Mouse (Mus musculus): ENCODE data around the gene Senp7.
"Not testable (repeated sequence)": the region's sequence is repeated elsewhere in the genome, so short reads cannot be mapped to it uniquely, and the experiment has no call there.

The Senp7 gene

DNA sequence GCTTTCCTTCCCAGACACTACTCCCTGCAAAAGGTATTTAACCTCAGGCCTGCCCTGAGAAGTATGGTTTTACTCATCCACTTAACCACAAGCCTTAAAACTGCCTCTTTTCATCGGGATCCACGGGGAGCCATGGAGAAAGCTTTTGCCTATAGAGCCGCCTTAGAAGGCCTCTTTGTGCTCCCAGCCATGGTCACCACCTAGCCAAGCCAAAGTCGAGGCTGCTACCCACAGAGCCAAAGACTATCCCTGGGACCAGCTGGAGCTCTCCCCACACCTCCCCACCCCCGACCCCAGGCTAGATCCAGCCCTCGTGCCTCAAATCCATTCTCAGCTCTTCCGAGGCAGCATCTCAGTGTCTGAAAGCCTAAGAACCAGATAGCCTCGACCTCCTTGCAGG, 18.0 kb downstream of the Senp7 start:
- DNase-seq (ENCODE audit: low read depth, low spot score), result no peak

DNA sequence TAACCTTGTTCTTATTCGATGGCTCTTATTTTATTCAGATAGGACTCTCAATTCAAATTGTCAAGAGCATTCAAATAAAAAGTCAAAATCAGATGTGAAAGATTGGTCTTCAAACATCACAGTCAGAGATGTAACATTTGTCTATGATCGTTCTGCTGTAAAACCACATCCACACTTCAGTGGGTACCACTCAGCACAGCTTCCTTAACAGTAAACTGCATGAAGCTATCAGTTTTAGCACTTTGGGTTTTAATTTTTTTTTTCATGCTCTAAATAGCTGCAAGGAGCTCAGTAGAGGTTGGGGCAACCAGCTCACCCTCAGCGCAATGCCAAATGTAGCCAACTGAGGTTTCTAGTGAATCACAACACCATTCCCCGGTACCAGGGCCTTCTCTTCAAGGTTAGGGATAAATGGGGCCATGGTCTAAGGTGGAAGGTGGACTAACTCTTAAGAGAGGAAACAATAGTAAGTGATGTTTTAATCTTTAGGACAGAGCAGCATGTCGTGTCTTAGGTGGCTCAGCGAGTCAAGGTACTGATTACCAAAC, 20.5 kb downstream of the Senp7 start:
- DNase-seq (ENCODE audit: low read depth, low spot score), result no peak

DNA sequence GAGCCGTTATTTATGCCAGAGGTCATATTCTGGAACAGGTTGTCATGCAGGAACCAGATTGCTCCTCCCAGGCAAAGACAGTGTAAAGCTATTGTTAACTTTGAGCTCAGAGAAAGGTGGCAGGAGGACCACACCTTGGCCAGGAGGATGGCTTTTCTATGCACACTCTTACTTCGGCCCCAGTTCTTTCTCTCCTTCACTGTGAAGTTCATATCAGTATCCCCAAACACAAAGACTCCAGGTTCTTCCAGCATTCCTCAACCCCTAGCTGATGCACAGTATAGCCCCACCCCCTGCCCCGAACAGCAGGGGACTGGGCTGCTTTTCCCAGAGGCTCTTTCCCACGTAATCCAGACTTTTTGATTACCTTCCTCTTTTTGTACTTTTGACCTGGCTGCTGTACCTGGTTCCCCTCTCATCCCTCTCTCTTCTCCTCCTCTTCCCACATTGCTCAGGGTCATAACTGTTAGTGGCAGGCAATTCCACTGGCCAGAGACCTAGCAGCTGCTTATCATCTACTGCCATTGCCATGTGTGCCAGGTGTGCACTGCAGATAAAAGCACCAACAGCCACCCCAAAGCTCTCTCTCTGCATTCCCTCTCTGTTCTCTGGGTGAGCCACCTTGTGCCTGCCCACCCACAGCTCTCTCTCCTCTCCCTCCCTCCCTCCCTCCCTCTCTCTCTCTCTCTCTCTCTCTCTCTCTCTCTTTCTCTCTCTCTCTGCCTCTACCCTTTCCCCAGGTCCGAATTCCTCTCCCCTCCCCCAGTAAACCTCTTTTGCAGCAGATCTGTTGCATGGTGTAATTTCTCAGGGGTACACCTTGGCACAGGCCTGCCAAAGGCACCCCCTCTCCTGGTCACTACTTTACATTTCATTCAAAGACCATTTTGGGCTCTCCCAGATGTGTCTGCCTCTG, 23.4 kb downstream of the Senp7 start:
- peak; percentile 88 for DNase-seq (ENCODE audit: low read depth, low spot score)

DNA sequence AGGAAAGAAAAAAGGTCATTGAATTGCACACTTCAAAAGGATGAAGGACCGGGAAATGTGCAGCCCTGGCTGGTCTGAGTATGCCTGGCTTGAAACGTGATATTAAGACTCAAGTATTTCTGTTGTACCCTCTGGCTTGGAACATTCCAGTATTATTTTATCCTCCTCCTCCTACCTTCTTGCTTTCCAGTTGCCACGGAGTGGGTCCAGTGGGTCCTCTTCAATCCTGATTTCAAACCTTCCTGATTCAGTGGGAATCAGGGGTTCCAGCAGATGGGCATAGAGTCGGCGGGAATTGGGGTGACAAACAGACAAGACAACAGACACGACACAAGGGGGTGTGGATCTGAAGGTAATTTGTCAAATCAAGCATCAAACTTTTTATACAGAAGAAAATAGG, 24.4 kb downstream of the Senp7 start:
- no peak for DNase-seq (ENCODE audit: low read depth, low spot score)

DNA sequence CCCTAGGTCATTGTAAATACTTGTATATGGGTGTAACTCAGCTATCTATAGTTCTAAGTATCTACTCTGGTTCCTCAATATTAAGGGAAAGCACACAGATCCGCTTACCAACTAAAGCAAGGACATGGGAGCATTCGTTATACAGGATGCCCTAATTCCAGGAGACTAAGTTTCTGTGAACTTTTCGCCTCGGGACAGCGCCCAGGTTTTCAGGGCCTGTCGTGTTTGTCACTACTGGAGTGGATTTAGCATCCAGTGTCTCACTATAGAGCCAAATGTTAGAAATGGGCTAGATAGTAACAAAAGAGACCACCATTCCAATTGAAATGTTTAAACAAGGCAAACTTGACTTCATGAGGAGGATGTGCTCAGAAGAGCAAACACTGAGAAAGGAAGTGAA, 25.0 kb downstream of the Senp7 start:
- not testable (repeated sequence) for DNase-seq (ENCODE audit: low read depth, low spot score)

DNA sequence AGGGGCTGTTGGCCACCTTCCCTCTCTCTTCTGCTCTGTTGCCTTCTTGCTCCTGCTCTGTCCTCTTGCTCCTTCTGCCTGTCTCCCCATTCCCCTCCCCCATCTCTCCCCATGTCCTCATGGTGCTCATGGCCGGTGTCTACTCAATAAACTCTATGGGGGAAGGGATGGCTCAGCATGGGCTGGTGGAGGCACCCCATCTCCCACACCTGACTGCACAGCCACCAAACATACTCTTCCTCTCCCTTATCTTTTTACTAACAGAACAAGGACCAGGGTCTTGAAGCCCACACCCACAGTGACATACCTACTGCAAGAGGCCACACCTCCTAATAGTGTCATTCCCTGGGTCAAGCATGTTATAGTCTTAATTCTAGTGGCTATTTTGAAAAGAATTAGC, 26.0 kb downstream of the Senp7 start:
- peak; percentile 29 for DNase-seq (ENCODE audit: low read depth, low spot score)

DNA sequence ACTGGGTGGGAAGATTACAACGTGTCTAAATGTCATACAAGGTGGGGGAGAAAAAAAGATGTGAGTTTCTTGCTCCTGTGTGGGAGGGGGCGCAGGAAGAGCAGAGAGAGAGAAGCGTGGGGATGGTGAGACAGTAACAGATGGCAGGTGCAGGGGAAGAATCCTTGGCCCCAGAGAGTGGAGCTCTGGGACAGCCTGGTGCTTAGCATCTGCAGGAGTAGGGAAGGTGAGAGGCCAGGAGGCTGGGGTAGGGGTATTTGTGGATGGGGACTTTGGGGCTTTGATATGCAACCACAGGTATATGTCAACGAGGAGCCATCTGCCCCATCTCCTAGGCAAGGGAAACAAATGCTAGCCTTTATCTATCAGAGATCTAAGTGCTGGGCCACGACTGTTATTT, 26.4 kb downstream of the Senp7 start:
- DNase-seq (ENCODE audit: low read depth, low spot score), result no peak

DNA sequence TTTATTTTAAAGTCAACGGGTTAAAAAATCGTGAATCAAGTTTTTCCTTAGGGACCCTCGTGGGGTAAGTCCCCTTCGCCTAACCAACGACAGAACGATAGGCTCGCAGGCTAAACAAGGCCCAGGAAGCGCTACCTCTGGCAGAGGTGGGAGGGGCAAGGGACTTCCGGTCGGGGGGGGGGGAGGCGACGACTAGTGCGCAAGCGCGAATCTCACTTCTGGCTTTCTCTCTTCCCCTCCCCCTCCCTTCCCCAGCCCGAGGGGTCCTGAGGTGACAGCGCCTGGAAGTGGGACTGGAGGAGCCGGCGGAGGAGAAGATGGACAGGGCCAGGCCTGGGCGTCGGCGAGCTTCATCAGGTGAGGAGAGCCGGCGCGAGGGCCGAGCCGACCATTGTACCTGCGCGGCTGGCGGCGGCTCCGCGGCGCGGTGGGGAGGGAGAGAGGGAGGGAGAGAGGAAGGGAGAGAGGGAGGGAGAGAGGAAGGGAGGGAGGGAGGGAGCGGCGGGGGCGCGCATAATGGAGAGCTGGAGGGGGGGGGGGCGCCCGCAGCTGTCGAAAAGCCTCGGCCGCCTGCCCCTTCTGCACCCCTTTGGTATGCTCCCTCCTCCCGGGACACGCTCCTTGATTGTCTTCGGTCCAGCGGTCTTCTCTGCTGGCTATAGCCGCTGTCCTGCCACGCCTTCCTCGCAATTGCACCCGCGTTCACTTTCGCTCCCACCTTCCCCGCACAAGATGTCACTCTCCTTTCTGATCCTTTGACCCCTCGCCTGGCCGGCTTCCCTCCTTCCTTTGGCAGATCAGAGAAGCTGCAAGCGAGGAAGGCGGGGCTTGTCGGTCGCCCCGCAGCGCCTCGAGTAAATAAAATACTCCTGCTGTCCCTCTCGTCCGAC, 27.3 kb downstream of the Senp7 start:
- DNase-seq (ENCODE audit: low read depth, low spot score), result peak; percentile 77

DNA sequence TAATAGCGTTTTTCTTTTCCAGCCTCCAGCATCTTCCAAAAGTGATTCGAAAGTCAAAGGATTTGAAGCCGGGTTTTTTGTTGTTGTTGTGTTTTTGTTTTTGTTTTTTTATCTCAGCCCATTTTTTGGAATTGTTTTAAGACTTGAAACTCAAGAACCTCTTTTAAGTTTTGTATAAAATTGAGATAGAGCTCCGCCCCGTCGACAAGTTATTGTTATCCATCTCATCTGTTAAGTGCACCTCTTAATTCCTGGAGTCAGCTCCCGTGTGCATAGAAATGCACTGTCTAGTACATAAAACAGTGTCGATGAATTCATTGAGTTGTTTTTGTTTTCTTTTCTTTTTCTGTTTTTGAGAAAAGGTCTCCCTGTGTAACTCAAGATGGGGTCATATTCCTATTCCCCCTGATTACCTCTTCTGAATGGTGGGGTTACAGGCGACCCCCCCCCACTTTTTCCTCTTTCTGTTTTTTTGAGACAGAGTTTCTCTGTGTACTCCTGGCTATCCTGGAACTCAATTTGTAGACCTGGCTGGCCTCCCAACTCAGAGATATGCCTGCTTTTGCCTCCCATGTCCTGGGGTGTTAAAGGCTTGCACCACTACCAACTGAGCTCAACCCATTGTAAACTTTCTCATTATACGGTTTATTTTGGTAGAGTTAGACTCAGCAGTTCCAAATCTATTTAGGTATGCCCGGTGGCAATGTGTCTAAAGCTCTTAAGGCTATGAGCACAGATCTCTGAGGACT, 28.2 kb downstream of the Senp7 start:
- no peak for DNase-seq (ENCODE audit: low read depth, low spot score)

DNA sequence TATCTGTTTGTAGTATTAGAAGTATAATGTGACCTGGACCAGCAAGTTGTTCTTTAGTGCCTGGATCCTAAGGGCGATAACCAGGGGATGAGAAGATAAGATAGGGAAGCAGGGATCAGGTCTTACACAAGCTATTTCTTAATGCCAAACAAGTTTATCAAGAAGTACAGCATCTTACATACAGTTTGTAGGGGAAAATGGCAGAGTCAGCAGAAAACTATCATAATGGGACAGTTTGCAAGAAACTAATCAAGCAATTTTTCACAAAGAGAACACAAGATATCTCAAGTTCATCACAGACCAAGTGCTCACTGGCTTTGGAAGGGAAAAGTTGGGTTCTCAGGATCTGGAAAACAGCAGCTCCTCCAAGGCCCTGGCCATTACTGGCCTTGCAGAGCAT, 31.3 kb downstream of the Senp7 start:
- DNase-seq (ENCODE audit: low read depth, low spot score), result no peak

DNA sequence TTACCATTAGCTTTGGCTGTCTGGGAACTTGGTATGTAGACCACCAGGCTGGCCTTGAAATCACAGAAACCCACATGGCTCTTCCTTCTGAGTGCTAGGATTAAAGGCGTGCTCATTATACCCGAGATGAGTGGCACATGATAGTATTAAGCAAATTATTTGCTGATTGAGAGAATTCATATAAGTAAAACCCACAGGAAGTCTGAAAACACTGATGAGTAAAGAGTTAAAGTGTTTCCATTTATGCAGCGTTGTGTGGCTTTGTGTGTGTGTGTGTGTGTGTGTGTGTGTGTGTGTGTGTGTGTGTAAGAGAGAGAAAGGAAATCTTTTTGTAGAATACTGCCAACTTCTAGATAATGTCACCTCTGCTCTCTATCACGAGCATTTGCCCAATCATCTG, 33.6 kb downstream of the Senp7 start:
- no peak for DNase-seq (ENCODE audit: low read depth, low spot score)

DNA sequence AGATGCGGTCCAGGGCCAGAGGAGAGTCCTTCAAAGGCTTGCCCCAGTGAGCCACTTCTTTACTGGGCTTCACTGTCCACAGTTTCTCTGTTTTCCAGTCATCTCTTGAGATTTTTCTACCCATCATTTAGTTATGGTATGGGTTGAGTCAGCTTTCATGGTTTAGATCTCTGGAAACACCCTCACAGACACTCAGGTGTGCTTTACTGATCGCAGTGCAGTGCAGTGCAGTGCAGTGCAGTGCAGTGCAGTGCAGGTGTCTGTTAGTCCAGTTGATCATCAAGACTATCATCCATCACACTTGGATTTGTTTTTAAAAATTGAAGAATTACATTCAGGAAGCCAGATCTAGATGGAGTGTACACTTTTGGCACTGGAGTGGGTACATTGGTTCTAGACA, 38.2 kb downstream of the Senp7 start:
- no peak for DNase-seq (ENCODE audit: low read depth, low spot score)

DNA sequence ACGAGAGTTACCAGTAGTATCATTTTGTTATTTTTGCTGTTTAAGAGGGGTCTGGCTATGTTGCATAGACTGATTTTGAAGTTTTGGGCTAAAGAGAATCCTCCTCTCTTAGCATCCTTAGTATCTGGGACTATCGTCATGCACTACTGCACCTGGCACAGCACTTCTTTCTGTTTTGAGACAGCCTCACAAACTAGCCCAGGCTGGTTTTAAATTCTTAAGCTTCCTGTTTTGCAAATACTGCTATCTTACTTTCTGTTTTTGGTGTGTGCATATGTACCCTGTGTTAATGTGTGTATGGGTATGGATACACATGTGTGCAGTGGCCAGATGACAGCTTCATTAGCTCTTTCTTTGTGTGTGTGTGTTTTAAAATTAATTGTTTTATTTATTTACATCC, 42.2 kb downstream of the Senp7 start:
- DNase-seq (ENCODE audit: low read depth, low spot score), result no peak

DNA sequence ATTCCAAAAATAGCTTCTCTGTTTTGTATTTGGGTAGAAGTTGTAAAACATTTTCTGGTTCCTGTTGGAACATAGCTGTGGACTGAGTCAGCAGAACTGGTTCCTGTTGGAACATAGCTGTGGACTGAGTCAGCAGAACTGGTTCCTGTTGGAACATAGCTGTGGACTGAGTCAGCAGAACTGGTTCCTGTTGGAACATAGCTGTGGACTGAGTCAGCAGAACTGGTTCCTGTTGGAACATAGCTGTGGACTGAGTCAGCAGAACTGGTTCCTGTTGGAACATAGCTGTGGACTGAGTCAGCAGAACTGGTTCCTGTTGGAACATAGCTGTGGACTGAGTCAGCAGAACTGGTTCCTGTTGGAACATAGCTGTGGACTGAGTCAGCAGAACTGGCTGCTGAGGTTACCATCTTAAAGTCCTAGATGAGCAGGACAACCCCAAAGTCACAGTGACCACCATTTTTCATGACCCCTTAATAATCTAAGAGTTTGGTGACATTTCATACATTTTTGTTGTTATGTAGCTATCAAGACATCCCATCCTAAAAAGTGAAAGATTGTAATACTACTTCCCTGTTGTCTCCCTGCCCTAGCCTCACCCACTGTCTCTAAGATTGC, 48.4 kb downstream of the Senp7 start:
- DNase-seq (ENCODE audit: low read depth, low spot score), result peak; percentile 36

DNA sequence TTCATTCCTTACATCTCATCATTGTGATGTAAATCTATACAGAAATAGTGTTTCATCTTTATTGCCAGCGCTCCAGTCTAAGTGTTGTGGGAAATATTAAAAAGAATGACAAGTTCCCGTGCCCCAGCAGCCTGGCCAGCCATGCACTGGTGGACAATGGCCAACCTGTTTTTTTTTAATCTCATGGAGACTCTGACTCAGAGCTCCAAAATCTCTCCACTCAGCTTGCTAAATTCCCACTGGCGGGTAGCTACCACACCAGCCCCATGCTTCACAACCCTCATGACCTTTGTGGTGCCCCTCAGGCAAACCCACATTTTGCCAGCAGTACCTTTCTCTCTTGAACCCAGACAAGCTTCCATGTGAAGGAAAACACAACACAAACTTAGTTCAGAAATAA, 67.6 kb downstream of the Senp7 start:
- DNase-seq (ENCODE audit: low read depth, low spot score), result no peak

DNA sequence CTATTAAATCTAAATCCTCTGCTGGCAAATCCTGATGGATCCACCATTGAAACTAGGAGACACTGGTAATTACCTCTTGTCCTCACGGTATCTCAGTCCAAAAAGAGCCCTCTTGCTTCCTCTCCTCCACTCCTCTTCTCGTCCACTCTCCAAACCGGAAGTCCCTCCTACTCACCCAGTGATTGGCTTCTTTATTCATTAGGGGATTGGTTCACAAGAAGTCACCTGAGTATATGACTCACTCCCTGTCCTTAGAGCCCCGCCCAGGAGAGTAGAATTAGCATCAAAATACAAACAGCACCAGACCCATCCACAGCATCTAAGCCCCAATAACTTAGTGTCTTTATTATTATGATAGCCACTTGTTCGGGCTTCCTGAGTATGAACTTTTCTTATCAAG, 68.0 kb downstream of the Senp7 start:
- no peak for DNase-seq (ENCODE audit: low read depth, low spot score)

DNA sequence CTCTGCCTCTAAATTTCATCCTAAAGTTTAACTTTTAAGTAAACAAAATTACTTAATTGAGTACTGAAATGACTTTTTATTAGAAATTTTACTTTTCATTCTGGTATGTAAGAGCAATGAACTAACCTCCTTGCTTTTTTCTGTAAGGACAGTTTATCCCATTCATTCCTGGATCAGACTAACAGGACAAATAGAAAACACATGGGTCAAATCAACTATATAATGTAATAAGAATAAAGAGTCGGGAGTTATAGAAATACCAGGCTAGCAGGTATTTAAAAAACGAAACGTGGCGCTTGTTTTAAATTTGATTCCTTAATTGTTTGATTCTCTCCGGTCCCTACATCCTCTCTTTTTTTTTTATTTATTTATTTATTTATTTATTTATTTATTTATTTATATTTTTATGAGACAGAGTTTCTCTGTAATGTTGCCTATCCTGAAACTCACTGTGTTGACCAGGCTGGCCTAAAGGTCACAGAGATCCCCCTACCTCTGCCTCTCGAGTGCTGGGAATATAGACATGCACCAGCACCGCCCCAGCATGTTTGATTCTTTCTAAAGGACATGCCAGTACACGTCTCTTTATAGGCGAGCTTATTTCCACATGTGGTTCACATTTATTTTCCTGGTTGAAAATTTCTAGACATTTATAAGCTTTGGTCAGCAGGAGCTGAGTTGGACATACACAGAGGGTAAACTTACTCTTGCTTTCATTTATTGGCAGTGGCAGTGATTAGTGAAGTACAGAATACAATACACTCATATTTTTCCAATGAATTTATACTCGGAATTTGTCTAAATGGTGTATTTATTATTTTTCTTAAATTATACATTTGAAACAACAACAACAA, 69.4 kb downstream of the Senp7 start:
- DNase-seq (ENCODE audit: low read depth, low spot score), result no peak

DNA sequence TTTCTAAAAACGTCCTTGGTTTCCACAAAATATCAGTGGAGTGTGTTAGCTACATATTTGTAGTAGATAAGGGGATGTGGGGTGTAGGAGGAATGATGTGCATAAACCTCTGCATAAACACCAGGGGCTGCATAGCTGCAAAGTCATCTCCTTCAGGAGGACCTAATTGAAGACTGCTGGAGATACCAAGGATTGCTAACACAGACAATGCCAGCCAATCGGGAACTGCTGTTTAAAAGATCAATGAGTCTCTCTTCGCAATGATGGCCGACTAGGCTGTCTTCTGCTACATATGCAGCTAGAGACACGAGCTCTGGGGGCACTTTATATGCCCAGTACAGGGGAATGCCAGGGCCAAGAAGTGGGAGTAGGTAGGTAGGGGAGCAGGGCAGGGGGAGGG, 74.4 kb downstream of the Senp7 start:
- DNase-seq (ENCODE audit: low read depth, low spot score), result no peak

DNA sequence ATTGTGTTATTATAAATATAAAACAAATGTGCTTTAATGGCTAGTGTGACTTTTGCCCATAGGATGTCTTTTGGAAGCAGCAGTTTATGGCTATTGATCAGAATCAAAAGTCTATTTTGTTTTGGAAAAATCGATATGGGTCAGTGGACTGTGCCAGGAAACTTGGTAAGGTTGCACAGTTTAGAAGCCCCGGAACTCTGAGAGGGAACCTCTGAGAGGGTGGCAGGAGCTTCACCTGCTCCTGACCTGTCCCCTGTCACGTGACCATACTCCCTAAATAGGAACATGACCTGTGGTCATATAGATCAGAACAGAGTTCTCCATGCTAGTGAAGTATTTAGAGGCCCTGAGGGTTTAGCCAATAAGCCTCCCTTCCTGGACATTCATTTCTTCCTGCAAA, 75.9 kb downstream of the Senp7 start:
- DNase-seq (ENCODE audit: low read depth, low spot score), result no peak

DNA sequence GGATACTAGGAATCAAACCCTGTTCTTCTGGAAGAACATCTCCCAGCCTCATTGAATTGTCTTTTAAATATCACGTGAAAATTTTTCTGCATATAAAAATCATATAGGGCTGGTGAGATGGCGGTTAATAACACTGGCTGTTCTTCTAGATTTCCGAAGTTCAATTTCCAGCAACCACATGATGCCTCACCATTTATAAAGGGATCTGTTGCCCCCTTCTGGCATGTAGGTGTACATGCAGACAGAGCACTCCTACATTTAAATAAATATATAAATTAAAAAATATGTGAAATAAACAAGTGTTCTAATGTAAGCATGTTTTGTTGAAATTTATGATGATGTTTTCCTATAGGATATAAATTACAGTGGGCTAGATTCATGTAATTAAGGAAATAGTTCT, 83.5 kb downstream of the Senp7 start:
- peak; percentile 42 for DNase-seq (ENCODE audit: low read depth, low spot score)
